Mouse (Mus musculus): ENCODE results near the gene Ubxn6. TPM values are rescaled to one million over a fixed set of nuclear protein-coding genes. Genes with fewer than 3 reads are reported as not detected.

Gene Ubxn6
- polyA plus RNA-seq, 1 experiment from 2014 or later, result 38.5 TPM

DNA sequence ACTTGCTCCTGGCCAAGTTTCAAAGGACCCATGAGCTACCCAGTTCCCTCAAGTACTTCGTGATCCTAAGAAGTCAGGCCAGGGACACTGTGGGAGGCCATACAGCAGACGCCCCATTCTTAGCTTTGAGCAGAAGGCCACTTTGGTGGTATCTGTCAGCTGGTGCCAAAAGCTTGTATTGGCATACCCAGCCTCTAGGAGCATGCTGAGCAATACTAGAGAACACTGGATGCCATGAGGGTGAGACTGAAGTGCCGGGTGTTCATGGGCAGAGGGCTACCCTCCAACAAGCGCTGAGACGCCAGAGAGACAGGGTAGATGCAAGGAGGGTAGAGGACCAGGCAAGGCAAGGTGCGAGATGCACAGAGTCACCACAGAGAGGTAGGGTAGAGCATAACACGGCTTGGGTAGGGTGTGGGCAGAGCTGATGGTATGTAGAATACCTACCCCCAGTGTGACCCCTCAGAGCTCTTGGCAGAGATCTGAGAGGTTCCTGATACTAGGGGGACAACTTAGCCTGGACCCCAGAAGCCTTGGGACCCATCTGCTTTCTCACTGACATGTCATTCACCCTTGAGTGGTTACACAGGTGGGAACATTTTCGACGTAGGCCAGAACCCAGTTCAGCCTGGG is 44.5 kb downstream of the Ubxn6 start:
- Histone ChIP-seq H3K4me1 (ENCODE audit: control insufficient read depth, insufficient read depth, low read length) (peaks cover 5% of the 10 kb centered on the region; the same call in 1 of the 2 replicates), H3K9me3 (ENCODE audit: control insufficient read depth, low read length) (no peaks in the 10 kb centered on the region), H3K27ac (replicated peaks; ENCODE audit: low read depth, low read length) (no peak overlapping the region), H3K4me2 (ENCODE audit: low read depth, severe bottlenecking) (no peak overlapping the region), H3K36me3 (ENCODE audit: control insufficient read depth, insufficient read depth, low read length) (peaks cover 14% of the 10 kb centered on the region), H3K9ac (ENCODE audit: low read length) (no peak overlapping the region), H3K27me3 (ENCODE audit: control insufficient read depth, insufficient read depth, low read length) (no peaks in the 10 kb centered on the region), H3K4me3 (ENCODE audit: low read depth, low read length) (no peak overlapping the region)
- DNase-seq (ENCODE audit: low spot score) (no peak), ATAC-seq (ENCODE audit: insufficient number of reproducible peaks, low FRiP score, low TSS enrichment, low read depth) (no peak)
- 90% methylated on average over 9 of the region's 9 CpGs for WGBS

DNA sequence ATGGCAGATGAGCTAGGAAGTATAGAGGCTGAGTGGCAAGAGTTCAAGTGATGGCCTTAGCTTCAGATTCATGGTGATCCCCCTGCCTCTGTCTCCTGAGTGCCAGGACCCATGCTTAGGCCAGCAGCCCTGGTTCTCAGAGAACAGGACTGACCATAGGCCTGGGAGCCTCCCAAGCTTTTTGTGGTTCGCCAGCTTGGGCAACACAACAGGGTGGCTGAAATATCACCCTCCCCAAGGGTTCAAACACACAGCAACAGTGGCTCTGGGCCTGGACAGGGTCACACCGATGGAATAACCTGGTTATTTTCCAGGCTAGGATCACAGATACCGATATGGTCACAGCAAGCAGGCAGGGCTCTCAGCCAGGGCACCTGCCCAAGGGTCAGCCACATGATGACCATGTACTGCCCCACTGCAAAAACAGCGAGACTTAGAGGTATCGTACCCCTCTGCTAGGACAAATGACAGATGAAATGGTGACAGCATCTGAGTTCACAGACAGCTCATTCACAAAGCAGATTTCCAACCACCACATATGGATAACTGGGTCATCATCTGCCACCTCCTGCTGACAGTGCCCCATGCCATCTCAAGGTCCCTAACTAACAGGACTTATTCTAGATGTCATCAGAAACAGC is 46.9 kb downstream of the Ubxn6 start:
- H3K36me3 ChIP-seq (ENCODE audit: control insufficient read depth, insufficient read depth, low read length), result peaks cover 8% of the 10 kb centered on the region
- no peaks in the 10 kb centered on the region for H3K27me3 ChIP-seq (ENCODE audit: control insufficient read depth, insufficient read depth, low read length)
- H3K4me1 ChIP-seq (ENCODE audit: control insufficient read depth, insufficient read depth, low read length), result no peaks in the 10 kb centered on the region
- no peaks in the 10 kb centered on the region for H3K9me3 ChIP-seq (ENCODE audit: control insufficient read depth, low read length)
- no peak overlapping the region for H3K4me3 ChIP-seq (ENCODE audit: low read depth, low read length)
- H3K27ac ChIP-seq (replicated peaks; ENCODE audit: low read depth, low read length), result no peak overlapping the region
- ATAC-seq (ENCODE audit: insufficient number of reproducible peaks, low FRiP score, low TSS enrichment, low read depth), result no peak
- WGBS, result 94% methylated on average over 5 of the region's 5 CpGs
- no peak overlapping the region for H3K4me2 ChIP-seq (ENCODE audit: low read depth, severe bottlenecking)
- no peak overlapping the region for H3K9ac ChIP-seq (ENCODE audit: low read length)
- no peak for DNase-seq (ENCODE audit: low spot score)

DNA sequence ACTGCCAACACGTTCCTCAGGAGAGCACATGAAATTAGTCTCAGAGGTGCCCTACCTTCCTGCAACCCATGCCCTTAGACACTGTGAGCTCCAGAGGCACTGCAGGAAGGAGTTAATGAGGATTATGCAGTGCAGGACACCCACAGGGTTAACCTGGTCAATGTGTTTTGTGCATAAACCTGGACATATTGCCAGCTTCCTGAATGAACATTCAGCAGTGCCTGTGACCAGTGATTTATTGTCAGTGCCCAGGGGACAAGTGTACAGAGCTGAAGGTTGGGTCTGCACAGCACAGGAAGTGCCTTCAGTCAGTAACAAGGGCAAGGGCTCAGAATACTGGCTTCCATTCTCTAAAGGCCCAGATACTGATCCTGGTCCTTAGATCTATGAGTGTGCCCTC is 47.9 kb downstream of the Ubxn6 start:
- no peaks in the 10 kb centered on the region for H3K27me3 ChIP-seq (ENCODE audit: control insufficient read depth, insufficient read depth, low read length)
- ATAC-seq (ENCODE audit: insufficient number of reproducible peaks, low FRiP score, low TSS enrichment, low read depth) (no peak), DNase-seq (ENCODE audit: low spot score) (no peak)
- no peaks in the 10 kb centered on the region for H3K9me3 ChIP-seq (ENCODE audit: control insufficient read depth, low read length)
- no peak overlapping the region for H3K4me2 ChIP-seq (ENCODE audit: low read depth, severe bottlenecking)
- no peaks in the 10 kb centered on the region for H3K4me1 ChIP-seq (ENCODE audit: control insufficient read depth, insufficient read depth, low read length)
- H3K36me3 ChIP-seq (ENCODE audit: control insufficient read depth, insufficient read depth, low read length), result peaks cover 8% of the 10 kb centered on the region
- no peak overlapping the region for H3K9ac ChIP-seq (ENCODE audit: low read length)
- no peak overlapping the region for H3K27ac ChIP-seq (replicated peaks; ENCODE audit: low read depth, low read length)
- H3K4me3 ChIP-seq (ENCODE audit: low read depth, low read length), result no peak overlapping the region
- 35% methylated on average over 1 of the region's 1 CpGs for WGBS

DNA sequence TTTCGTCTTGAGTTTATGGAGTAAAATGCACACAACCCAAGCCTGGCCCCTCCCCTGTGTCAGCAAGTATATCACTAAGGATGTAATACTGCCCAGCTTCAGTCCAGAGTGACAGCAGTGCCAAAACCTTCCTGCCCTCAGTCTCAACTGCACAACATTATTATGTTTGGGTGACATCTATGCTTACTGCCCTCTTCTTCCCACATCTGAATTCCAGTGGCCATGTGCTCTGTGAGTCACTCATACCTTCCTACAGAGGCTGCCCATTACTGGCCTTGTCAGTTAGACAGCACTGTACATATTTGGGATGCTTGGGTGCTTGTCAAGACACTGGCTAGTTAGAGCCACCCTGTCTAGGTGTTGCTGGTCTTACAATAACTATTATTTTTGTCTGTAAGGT is 48.5 kb downstream of the Ubxn6 start:
- ATAC-seq (ENCODE audit: insufficient number of reproducible peaks, low FRiP score, low TSS enrichment, low read depth) (no peak), DNase-seq (ENCODE audit: low spot score) (no peak)
- H3K4me3 ChIP-seq (ENCODE audit: low read depth, low read length), result no peak overlapping the region
- WGBS, result 88% methylated on average over 1 of the region's 1 CpGs
- H3K4me2 ChIP-seq (ENCODE audit: low read depth, severe bottlenecking), result no peak overlapping the region
- H3K9me3 ChIP-seq (ENCODE audit: control insufficient read depth, low read length), result no peaks in the 10 kb centered on the region
- H3K27me3 ChIP-seq (ENCODE audit: control insufficient read depth, insufficient read depth, low read length), result no peaks in the 10 kb centered on the region
- no peaks in the 10 kb centered on the region for H3K4me1 ChIP-seq (ENCODE audit: control insufficient read depth, insufficient read depth, low read length)
- H3K9ac ChIP-seq (ENCODE audit: low read length), result no peak overlapping the region
- H3K36me3 ChIP-seq (ENCODE audit: control insufficient read depth, insufficient read depth, low read length), result peaks cover 8% of the 10 kb centered on the region
- no peak overlapping the region for H3K27ac ChIP-seq (replicated peaks; ENCODE audit: low read depth, low read length)

DNA sequence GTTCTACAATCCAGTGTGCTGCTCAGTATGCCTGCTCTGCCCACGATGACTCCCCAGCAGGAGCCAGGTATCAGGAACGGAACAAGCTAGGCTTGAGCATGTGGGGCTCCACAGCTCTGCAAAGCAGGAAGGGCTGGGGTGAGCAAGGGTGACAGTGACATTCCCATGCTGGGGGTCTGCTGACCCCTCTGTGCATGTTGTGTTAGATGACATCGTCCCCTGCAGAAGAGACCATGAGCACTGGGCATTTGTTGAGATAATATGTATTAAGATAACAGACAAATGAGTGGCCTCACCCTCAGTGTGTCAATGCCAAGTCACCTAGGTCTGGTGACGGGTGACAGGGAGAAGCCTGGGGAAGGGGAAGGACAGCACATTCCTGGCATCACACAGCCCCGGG is 49.9 kb downstream of the Ubxn6 start:
- H3K9ac ChIP-seq (ENCODE audit: low read length), result no peak overlapping the region
- ATAC-seq (ENCODE audit: insufficient number of reproducible peaks, low FRiP score, low TSS enrichment, low read depth), result no peak
- H3K36me3 ChIP-seq (ENCODE audit: control insufficient read depth, insufficient read depth, low read length), result peaks cover 14% of the 10 kb centered on the region
- H3K4me3 ChIP-seq (ENCODE audit: low read depth, low read length), result no peak overlapping the region
- no peak overlapping the region for H3K27ac ChIP-seq (replicated peaks; ENCODE audit: low read depth, low read length)
- no peaks in the 10 kb centered on the region for H3K4me1 ChIP-seq (ENCODE audit: control insufficient read depth, insufficient read depth, low read length)
- H3K9me3 ChIP-seq (ENCODE audit: control insufficient read depth, low read length), result no peaks in the 10 kb centered on the region
- 78% methylated on average over 5 of the region's 5 CpGs for WGBS
- no peaks in the 10 kb centered on the region for H3K27me3 ChIP-seq (ENCODE audit: control insufficient read depth, insufficient read depth, low read length)
- DNase-seq (ENCODE audit: low spot score), result no peak
- H3K4me2 ChIP-seq (ENCODE audit: low read depth, severe bottlenecking), result no peak overlapping the region

DNA sequence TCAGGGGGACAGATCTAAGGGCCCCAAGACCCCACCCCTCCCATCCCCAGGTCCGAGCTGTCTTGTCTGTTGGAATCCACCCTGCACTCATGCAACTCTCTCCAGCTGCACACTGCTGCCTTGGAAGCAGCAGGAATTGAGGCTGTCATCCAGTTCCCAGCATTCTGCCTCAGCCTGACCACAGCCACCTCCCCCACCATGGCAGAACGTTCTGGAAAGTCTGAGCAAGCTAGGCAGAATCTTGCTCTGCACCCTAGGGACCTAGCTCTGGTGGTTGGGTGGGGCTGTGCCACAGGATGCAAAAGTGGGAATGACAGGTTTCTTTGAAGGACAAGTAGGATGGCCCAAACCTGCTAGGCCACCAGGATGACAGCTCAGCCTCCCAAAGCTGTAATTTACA is 50.4 kb downstream of the Ubxn6 start:
- ATAC-seq (ENCODE audit: insufficient number of reproducible peaks, low FRiP score, low TSS enrichment, low read depth), result no peak
- Histone ChIP-seq H3K4me3 (ENCODE audit: low read depth, low read length) (no peak overlapping the region), H3K4me1 (ENCODE audit: control insufficient read depth, insufficient read depth, low read length) (no peaks in the 10 kb centered on the region), H3K27me3 (ENCODE audit: control insufficient read depth, insufficient read depth, low read length) (no peaks in the 10 kb centered on the region), H3K4me2 (ENCODE audit: low read depth, severe bottlenecking) (no peak overlapping the region), H3K36me3 (ENCODE audit: control insufficient read depth, insufficient read depth, low read length) (peaks cover 13% of the 10 kb centered on the region), H3K9ac (ENCODE audit: low read length) (no peak overlapping the region), H3K27ac (replicated peaks; ENCODE audit: low read depth, low read length) (no peak overlapping the region), H3K9me3 (ENCODE audit: control insufficient read depth, low read length) (no peaks in the 10 kb centered on the region)
- no peak for DNase-seq (ENCODE audit: low spot score)
- WGBS, result 75% methylated on average over 2 of the region's 2 CpGs

DNA sequence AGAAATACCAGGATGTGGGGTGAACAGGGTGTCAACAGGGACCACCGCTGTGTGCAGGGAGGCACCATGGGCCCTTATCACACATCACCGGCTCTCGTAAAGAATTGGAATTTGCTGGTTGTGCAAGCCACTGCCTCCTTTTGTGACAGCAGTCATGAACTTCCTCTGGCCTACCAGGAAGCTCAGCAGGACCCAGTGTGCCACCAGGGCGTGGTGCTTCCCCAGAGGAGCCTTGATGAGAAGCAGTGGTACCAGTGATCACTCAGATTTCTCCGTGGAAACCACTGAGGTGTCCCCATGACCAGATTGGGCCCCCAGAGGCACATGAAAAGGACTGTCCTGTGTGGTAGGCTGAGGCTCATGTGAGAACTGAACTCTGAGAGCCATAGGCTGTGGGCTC is 51.4 kb downstream of the Ubxn6 start:
- 88% methylated on average over 5 of the region's 5 CpGs for WGBS
- no peak overlapping the region for H3K4me3 ChIP-seq (ENCODE audit: low read depth, low read length)
- no peak for ATAC-seq (ENCODE audit: insufficient number of reproducible peaks, low FRiP score, low TSS enrichment, low read depth)
- DNase-seq (ENCODE audit: low spot score), result no peak
- peaks cover 18% of the 10 kb centered on the region; the same call in 1 of the 2 replicates for H3K36me3 ChIP-seq (ENCODE audit: control insufficient read depth, insufficient read depth, low read length)
- no peaks in the 10 kb centered on the region for H3K27me3 ChIP-seq (ENCODE audit: control insufficient read depth, insufficient read depth, low read length)
- H3K4me1 ChIP-seq (ENCODE audit: control insufficient read depth, insufficient read depth, low read length), result no peaks in the 10 kb centered on the region
- no peak overlapping the region for H3K27ac ChIP-seq (replicated peaks; ENCODE audit: low read depth, low read length)
- H3K4me2 ChIP-seq (ENCODE audit: low read depth, severe bottlenecking), result no peak overlapping the region
- H3K9ac ChIP-seq (ENCODE audit: low read length), result no peak overlapping the region
- H3K9me3 ChIP-seq (ENCODE audit: control insufficient read depth, low read length), result no peaks in the 10 kb centered on the region

DNA sequence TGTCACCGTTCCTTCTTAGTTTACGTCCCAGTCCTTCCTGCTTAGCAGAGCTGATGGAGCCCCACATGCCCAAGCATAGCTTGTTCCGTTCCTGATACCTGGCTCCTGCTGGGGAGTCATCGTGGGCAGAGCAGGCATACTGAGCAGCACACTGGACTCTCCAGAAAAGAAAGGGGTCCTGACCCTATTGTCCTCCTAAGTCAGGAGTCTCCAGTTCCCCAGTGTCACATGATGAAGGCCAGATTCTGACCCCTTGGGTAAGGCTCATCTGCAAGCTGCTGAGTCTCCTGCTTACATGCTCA is 51.9 kb downstream of the Ubxn6 start:
- WGBS, result 87% methylated on average over 4 of the region's 4 CpGs
- Histone ChIP-seq H3K27me3 (ENCODE audit: control insufficient read depth, insufficient read depth, low read length) (no peaks in the 10 kb centered on the region), H3K4me1 (ENCODE audit: control insufficient read depth, insufficient read depth, low read length) (no peaks in the 10 kb centered on the region), H3K4me2 (ENCODE audit: low read depth, severe bottlenecking) (no peak overlapping the region), H3K27ac (replicated peaks; ENCODE audit: low read depth, low read length) (no peak overlapping the region), H3K9ac (ENCODE audit: low read length) (no peak overlapping the region), H3K36me3 (ENCODE audit: control insufficient read depth, insufficient read depth, low read length) (peaks cover 19% of the 10 kb centered on the region; the same call in 1 of the 2 replicates), H3K4me3 (ENCODE audit: low read depth, low read length) (no peak overlapping the region), H3K9me3 (ENCODE audit: control insufficient read depth, low read length) (no peaks in the 10 kb centered on the region)
- ATAC-seq (ENCODE audit: insufficient number of reproducible peaks, low FRiP score, low TSS enrichment, low read depth) (no peak), DNase-seq (ENCODE audit: low spot score) (no peak)
